Mouse (Mus musculus) urinary bladder, postnatal 10 days (tissue): Measurements from ENCODE around the gene C2cd4b.

ENCODE experiments used
- DNase-seq: peaks from one replicate; pipeline ENCODE4 v3.0.0; 2022; ENCODE audit warnings: low spot score

Gene C2cd4b

GRCm38 (mm10) chr9:67774201-67774600 is 15.0 kb downstream of the C2cd4b start:
- no peak for DNase-seq

GRCm38 (mm10) chr9:67778553-67778952 is 19.3 kb downstream of the C2cd4b start:
- DNase-seq, result no peak

DNA sequence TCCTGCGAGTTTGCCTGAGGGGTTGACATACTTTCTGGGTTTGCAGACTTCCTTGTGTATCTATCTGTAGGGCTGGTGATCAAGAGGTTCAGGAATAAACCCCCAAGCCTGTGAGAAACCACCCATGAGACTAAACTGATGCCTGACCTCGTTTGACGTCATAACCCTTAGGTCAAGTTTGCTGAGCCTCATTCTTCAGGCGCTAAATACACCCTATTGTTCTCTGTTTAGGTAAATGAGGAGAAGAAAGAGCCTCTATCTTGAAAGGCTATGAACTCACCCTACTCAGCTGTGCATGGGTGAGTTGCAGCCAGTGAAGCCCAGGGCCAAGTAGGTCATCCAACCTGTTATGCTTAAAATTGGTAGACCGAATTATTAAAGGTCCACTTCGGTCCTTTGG is 23.5 kb downstream of the C2cd4b start:
- no peak for DNase-seq

DNA sequence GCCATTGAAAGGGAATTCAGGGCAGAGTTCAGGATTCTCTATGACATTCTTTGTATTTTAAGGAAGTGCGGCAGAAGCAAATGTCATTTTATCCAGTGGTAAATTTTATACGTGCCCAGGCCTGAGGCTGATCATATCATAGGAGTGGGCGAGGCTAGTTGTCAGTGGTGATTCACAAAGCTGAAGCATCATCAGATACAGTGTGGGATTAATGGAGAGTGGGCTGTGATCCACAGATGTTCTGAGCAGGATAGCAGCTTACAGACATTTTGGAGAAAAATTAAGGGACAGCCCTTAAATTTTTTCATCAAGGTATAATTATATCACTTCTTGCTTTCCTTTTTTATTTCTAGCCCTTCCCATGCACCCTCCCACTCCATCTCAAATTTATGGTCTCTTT is 24.2 kb downstream of the C2cd4b start:
- no peak for DNase-seq

DNA sequence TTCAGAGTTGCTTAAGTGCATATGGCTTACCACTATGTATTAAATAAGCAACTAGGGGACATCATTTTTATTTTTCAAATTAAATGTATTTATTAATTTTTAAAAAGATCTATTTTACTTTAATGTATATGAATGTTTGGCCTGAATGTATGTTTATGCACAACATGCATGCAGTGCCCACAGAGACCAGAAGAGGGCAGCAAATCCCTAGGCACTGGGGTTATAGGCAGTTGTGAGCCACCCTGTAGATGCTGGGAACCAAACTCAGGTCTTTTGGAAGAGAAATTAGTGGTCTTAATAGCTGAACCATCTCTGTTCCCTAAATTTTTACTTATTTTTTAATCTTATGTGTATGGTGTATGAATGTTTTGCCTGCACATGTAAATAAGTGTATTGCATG is 24.7 kb downstream of the C2cd4b start:
- DNase-seq, result no peak

DNA sequence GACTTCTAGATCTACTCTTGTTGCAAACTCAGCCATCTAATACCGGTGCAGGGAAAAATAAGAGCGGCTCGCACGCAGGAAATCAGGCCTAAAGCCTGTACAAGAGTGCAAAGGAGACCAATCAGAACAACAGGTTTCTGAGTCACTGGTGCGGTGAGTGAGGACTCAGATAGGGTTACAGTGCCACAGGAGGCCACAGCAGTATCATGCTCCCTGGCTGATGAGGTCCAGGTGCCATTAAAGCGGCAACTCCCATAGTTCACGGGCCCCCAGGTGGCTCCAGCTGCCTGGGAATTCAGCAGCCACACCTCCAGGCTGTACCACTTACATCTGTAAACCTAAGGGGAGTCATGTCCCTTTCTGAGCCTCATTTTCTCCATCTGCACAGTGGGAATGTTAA is 27.1 kb downstream of the C2cd4b start:
- DNase-seq, result no peak

GRCm38 (mm10) chr9:67787671-67788070 is 28.4 kb downstream of the C2cd4b start:
- no peak for DNase-seq

DNA sequence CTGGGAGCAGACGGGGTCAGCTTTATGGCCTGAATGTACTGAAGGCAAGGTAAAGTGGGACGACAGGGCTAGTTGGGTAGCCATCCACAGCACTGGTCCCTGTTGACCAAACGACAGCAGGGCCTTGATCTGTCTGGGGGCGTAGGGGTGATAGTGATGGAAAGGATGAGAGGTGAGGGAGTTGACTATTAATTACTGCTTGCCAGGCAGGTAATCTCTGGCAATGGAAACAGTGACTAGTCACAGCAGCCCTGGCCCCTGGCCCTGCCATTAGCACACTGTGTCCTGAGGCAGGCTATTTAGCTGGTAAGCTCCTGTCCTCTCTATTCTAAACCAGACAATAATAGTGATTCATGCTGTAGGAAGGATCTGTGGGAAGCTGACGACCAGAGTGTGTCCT is 33.2 kb downstream of the C2cd4b start:
- no peak for DNase-seq

DNA sequence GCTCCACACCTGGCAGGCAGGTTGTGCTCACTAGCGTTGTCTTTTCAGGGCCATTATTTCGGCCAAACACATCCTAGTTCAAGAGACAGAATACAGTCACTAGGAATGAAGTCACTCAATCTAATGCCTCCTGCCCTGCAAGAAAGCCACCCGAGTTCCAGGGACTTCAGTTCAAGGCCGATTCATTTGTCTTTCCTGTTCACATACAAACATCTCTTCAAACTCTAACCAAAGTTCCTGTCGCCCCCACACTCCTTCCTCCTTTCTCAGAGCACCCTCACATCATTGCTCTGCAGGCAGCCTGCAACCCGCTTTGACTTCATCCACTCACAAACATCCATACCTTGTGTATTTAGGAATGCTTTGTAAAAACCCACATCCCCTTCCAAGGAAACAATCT is 34.3 kb downstream of the C2cd4b start:
- no peak for DNase-seq

DNA sequence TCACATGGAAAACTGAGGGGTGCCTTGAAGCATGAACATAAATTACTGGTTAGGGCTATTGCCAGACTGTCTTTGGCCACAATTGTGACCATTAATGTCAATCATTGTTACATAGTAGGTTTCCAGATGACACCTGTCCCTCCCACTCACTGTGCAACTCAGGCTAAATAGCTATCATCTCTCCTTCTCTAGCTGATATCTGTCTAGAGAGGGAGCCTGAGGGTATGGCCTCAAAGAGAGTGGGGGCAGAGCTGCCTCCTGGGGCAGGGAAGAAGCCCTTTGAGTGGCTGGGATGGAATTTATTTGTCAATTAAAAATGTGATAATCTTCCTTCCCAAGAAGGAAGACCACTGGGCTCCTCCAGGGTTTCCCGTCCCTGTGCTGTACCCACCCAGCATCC is 35.0 kb downstream of the C2cd4b start:
- no peak for DNase-seq

GRCm38 (mm10) chr9:67794668-67795067 is 35.4 kb downstream of the C2cd4b start:
- DNase-seq, result no peak

DNA sequence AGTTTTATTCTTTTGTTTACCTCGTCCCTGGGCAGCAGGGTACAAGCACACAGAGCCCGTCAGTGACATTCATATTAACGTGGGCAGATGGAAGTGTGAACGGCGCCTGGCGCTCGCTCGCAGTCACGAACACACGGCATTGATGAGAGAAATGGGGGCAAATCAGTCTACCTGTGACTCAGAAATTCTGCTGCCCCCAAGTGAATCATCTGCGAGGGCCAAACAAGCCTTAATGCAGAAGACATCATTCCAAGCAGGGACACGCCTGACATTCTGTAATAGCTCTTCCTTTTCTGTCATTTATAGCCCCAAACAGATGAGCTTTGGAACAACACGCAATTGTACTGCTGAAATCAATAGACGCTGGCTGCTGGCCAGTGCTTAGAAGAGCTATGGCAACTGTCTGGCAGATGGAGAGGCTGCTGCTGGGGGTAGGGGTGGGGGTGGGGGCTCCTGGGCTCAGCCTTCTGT is 36.0 kb downstream of the C2cd4b start:
- no peak for DNase-seq

DNA sequence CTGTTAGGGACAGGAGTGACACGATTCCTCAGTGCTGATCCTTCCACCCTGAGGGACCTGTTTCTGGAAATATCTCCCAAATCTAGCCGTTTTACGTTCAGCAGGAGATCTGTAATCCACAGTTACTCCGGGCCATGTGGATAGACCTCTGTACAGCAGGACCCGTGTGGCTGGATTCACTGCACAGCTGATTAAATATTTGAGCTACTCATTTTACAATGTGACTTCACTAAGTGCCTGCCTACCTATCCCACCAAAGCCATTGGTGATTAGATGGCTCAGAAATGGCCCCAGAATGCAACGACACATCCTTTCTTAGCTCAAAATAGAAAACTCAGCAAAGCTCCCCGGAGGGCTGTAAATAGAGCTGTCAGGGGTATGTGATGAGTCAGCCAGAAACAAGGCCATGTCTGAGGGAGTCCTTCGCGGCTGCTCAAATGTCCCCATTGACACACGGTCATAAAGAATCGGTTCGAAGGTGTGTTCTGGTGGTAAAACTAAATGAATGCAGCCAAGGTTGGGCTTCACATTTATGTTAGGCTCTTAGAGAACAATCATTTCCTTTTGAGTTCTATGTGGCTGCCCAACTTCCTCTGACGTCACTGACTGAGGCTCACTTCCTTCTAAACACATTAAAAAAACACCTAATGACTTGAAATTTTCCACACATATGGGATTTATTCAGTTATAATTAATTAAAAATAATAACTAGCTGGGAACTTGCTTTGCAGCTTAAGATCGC is 40.0 kb downstream of the C2cd4b start:
- no peak for DNase-seq

DNA sequence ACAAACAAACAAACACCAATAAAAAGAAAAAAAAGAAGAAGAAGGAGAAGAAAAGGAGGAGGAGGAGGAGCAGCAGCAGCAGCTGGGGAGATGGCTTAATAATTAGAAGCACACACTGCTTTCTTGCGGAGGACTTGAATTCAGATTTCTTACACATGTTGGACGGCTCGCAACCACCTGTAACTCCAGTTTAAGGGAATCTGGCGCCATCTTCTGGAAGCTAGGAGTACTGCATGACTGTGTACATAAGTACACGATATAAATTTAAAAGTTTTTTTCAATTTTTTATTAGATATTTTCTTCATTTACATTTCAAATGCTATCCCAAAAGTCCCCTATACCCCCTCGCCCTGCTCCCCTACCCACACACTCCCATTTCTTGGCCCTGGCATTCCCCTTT is 43.0 kb downstream of the C2cd4b start:
- DNase-seq, result no peak

- DNase-seq, result no peak
Observed at GRCm38 (mm10) chr9:67807000-67807399, 47.8 kb downstream of the C2cd4b start.

DNA sequence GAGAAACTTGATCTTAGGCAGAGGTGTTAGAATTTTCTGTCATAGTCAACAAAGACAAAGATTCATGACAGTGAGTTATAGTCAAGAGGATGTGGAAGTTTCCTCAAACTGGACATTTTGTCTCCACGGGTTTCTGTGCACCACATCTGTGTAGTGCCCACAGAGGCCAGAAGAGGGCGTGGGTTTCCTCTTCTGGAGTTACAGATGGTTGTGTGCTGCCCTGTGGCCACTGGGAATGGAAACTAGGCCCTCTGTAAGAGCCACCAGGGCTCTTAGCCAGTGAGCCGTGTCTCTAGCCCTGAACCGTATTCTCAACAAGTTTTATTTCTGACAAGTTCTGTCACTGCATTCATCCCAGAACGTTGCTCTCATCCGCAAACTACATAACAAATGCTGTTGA is 51.3 kb downstream of the C2cd4b start:
- no peak for DNase-seq
